Mouse (Mus musculus) left cerebral cortex, postnatal 14 days (tissue): Measurements from ENCODE around the gene 2810006K23Rik. TPM values are rescaled to one million over a fixed set of nuclear protein-coding genes. Genes with fewer than 3 reads are reported as not detected.

ENCODE experiments used
- DNase-seq, 2 experiments: peaks; one replicate each; pipeline ENCODE4 v3.0.0; 2021 to 2022; ENCODE audit warnings: low spot score in 2 of 2, mixed read lengths in 1 of 2
- intact Hi-C: fragments of 180-260 bp; cut with DNase I; formaldehyde crosslinking; loops from one replicate; pipeline ENCODE4 v1.15.1; 2025
- total RNA-seq, 2 experiments: library from RNA; stranded (reverse); gene quantifications; 2 replicates each; pipeline ENCODE4 v1.2.3; 2021

2810006K23Rik gene
- total RNA-seq, 2 experiments from 2014 or later = 13.7 to 15.2 TPM

DNA sequence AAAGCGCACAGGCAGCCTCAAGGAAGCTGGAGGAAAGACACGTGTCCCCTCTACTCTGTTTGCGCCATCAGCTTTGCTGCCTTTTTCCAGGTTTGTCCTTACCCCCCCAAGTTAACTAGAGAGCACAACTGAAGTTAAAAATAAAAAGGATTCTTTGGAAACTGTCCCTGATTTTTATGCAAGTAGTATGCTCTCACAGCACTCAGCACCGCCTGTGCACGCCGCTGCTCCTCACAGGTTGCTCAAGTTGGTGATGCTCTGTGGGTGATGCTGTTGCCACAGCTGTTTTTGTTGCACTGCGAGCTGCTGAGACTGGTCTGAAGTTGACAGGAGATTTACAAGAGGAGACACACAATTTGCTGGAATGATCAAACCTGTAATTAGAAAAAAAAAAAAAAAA, 46.4 kb downstream of the 2810006K23Rik start:
- no peak for DNase-seq
- intact Hi-C loops = loop anchor here (5.0 kb wide), 1 partner anchor 33 kb away; no protein-coding TSS in a partner anchor

GRCm38 (mm10) chr5:124376401-124376800, 48.5 kb downstream of the 2810006K23Rik start:
- DNase-seq = no peak
- intact Hi-C loops = no loop called here

DNA sequence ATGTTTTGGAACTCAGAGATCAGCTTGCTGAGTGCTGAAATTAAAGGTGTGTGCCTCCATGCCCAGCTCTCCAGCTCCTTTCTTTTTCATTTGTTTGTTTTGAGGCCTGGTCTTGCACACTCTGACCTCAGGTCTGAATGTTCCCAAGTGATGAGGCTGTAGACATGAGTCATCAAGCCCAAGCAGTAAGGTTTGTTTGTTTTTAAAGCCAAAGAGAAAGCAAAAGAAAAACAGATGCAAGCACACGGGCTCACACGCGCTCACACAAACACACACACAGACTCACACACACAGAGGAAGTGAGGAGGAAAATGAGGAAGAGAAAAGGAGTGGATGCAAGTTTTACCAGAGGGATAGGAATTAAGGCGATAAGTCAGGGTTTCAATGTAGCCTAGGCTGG, 49.3 kb downstream of the 2810006K23Rik start:
- DNase-seq = no peak
- intact Hi-C loops = no loop called here

GRCm38 (mm10) chr5:124380121-124380520, 52.2 kb downstream of the 2810006K23Rik start:
- intact Hi-C loops = no loop called here
- no peak for DNase-seq

- DNase-seq = no peak
- intact Hi-C loops = no loop called here
Measured at GRCm38 (mm10) chr5:124387932-124388331, 60.0 kb downstream of the 2810006K23Rik start.

Other genes with a start within 250 kb of the 2810006K23Rik start
- gene Abcb9, start 232.3 kb upstream of the 2810006K23Rik start, total RNA-seq = 10 to 100 TPM; 57.5 to 58.4 TPM
- 10 to 100 TPM; 36.0 to 42.1 TPM for gene Ogfod2, start 215.8 kb upstream of the 2810006K23Rik start, total RNA-seq
- gene Arl6ip4, start 212.0 kb upstream of the 2810006K23Rik start, total RNA-seq = 10 to 100 TPM; 48.2 to 48.5 TPM
- 100 to 1,000 TPM; 202 to 237 TPM for gene Pitpnm2, start 78.3 kb upstream of the 2810006K23Rik start, total RNA-seq
- 10 to 100 TPM; 17.5 to 18.9 TPM for gene Mphosph9, start 117 bp upstream of the 2810006K23Rik start, total RNA-seq
- gene Cdk2ap1, start 35.0 kb downstream of the 2810006K23Rik start, total RNA-seq = 100 to 1,000 TPM; 125 to 141 TPM
- 100 to 1,000 TPM; 139 to 153 TPM for gene Sbno1, start 97.9 kb downstream of the 2810006K23Rik start, total RNA-seq
- gene Kmt5a, start 111.8 kb downstream of the 2810006K23Rik start, total RNA-seq = 10 to 100 TPM; 44.3 to 48.7 TPM
- gene Rilpl2, start 150.3 kb downstream of the 2810006K23Rik start, total RNA-seq = 10 to 100 TPM; 24.7 to 25.8 TPM
- gene Snrnp35, start 155.0 kb downstream of the 2810006K23Rik start, total RNA-seq = 10 to 100 TPM; 20.9 to 24.2 TPM
- gene Rilpl1, start 203.3 kb downstream of the 2810006K23Rik start, total RNA-seq = 10 to 100 TPM; 42.5 to 57.5 TPM
- 100 to 1,000 TPM; 103 to 104 TPM for gene Tmed2, start 212.6 kb downstream of the 2810006K23Rik start, total RNA-seq
- 10 to 100 TPM; 20.5 to 26.3 TPM for gene Ddx55, start 224.8 kb downstream of the 2810006K23Rik start, total RNA-seq